Mouse (Mus musculus) neural tube, embryonic 11.5 days (tissue): ENCODE measurements around the gene Ecsit. TPM values are rescaled to one million over a fixed set of nuclear protein-coding genes. Genes with fewer than 3 reads are reported as not detected.

ENCODE experiments used
- ATAC-seq: fragments of 200-750 bp; cut with Nextera tagmentation; 2 replicates; pipeline ENCODE4 v1.8.0; 2017; ENCODE audit warnings: moderate number of reproducible peaks, mild to moderate bottlenecking, moderate TSS enrichment, moderate library complexity; ENCODE audit not compliant: insufficient read depth, low FRiP score, low TSS enrichment
- DNase-seq: peaks from one replicate; pipeline ENCODE4 v3.0.0-alpha.2; 2015; ENCODE audit warnings: low spot score
- H3K27ac ChIP-seq: fragments of 300-500 bp; sonication (generic); 2 replicates; pipeline ENCODE4 v1.5.1; 2014; ENCODE audit warnings: low read depth, mild to moderate bottlenecking, low read length
- H3K27me3 ChIP-seq: fragments of 300-500 bp; sonication (generic); 2 replicates; pipeline ENCODE4 v1.6.1; 2014; ENCODE audit warnings: mild to moderate bottlenecking, low read length, mixed read lengths; ENCODE audit not compliant: control insufficient read depth, insufficient read depth
- H3K36me3 ChIP-seq: fragments of 300-500 bp; sonication (generic); 2 replicates; pipeline ENCODE4 v1.6.1; 2014; ENCODE audit warnings: mild to moderate bottlenecking, low read length, moderate library complexity, mixed read lengths; ENCODE audit not compliant: control insufficient read depth, insufficient read depth
- H3K4me1 ChIP-seq: fragments of 300-500 bp; sonication (generic); 2 replicates; pipeline ENCODE4 v1.6.1; 2014; ENCODE audit warnings: low read length, mixed read lengths; ENCODE audit not compliant: control insufficient read depth, insufficient read depth
- H3K4me2 ChIP-seq: fragments of 300-500 bp; sonication (generic); 2 replicates; pipeline ENCODE4 v1.6.1; 2014; ENCODE audit warnings: low read depth, mild to moderate bottlenecking, moderate library complexity
- H3K4me3 ChIP-seq: fragments of 300-500 bp; sonication (generic); 2 replicates; pipeline ENCODE4 v1.5.1; 2014; ENCODE audit warnings: low read depth, low read length
- H3K9ac ChIP-seq: fragments of 300-500 bp; sonication (generic); 2 replicates; pipeline ENCODE4 v1.6.1; 2014; ENCODE audit warnings: mild to moderate bottlenecking, low read length
- H3K9me3 ChIP-seq: fragments of 300-500 bp; sonication (generic); 2 replicates; pipeline ENCODE4 v1.6.1; 2016; ENCODE audit warnings: low read length; ENCODE audit not compliant: control insufficient read depth
- WGBS: fragments of 180-500 bp; shearing (Covaris S2); extraction: QIAGEN DNeasy Blood & Tissue Kit; methylation state at CpG from one replicate; pipeline ENCODE4 v1.1.7; 2014; 5-methylcytosine and 5-hydroxymethylcytosine counted together
- polyA plus RNA-seq: library from polyadenylated mRNA; unstranded; fragments of >200 nt; fragmentation: Nextera tagmentation; extraction: Ambion mirVana; gene quantifications from 2 replicates; pipeline ENCODE4 v1.2.1, GENCODE M21; 2014

Gene Ecsit
- polyA plus RNA-seq, 1 experiment from 2014 or later, result 40.1 TPM

GRCm38 (mm10) chr9:22121545-22121944 is 36.3 kb upstream of the Ecsit start:
- no peaks in the 10 kb centered on the region for H3K36me3 ChIP-seq
- no peak overlapping the region for H3K4me3 ChIP-seq
- no peak for DNase-seq
- ATAC-seq, result no peak
- no peaks in the 10 kb centered on the region; the same call in 1 of the 2 replicates for H3K4me1 ChIP-seq
- no peak overlapping the region for H3K27ac ChIP-seq
- H3K27me3 ChIP-seq, result no peaks in the 10 kb centered on the region
- H3K4me2 ChIP-seq, result no peak overlapping the region
- no peak overlapping the region for H3K9ac ChIP-seq
- no peaks in the 10 kb centered on the region for H3K9me3 ChIP-seq

- H3K4me2 ChIP-seq, result no peak overlapping the region
- ATAC-seq (no peak), DNase-seq (no peak)
- H3K4me1 ChIP-seq, result peaks cover 4% of the 10 kb centered on the region
- H3K9me3 ChIP-seq, result no peaks in the 10 kb centered on the region
- no peaks in the 10 kb centered on the region for H3K36me3 ChIP-seq
- WGBS, result 95% methylated on average over 4 of the region's 4 CpGs
- H3K9ac ChIP-seq, result no peak overlapping the region
- no peaks in the 10 kb centered on the region for H3K27me3 ChIP-seq
- H3K27ac ChIP-seq, result no peak overlapping the region
- H3K4me3 ChIP-seq, result no peak overlapping the region
Observed at GRCm38 (mm10) chr9:22119543-22119942, 34.3 kb upstream of the Ecsit start.

GRCm38 (mm10) chr9:22117754-22118456 is 32.7 kb upstream of the Ecsit start:
- H3K9me3 ChIP-seq, result no peaks in the 10 kb centered on the region
- peaks cover 4% of the 10 kb centered on the region for H3K4me1 ChIP-seq
- H3K36me3 ChIP-seq, result peaks cover 3% of the 10 kb centered on the region; the same call in 1 of the 2 replicates
- H3K9ac ChIP-seq, result no peak overlapping the region
- peak overlapping the region; percentile 87 for H3K4me2 ChIP-seq
- DNase-seq, result no peak
- 49% methylated on average over 10 of the region's 10 CpGs for WGBS
- no peak for ATAC-seq
- no peak overlapping the region for H3K4me3 ChIP-seq
- no peaks in the 10 kb centered on the region for H3K27me3 ChIP-seq
- no peak overlapping the region for H3K27ac ChIP-seq

- peak; percentile 95 for ATAC-seq
- peak within 1 kb of the TSS; percentile 86 for H3K4me3 ChIP-seq
- H3K4me1 ChIP-seq, result peaks cover 4% of the 10 kb centered on the region
- H3K4me2 ChIP-seq, result peak within 1 kb of the TSS; percentile 87
- H3K9me3 ChIP-seq, result no peaks in the 10 kb centered on the region
- peak; percentile 92 for DNase-seq
- H3K36me3 ChIP-seq, result peaks cover 6% of the 10 kb centered on the region; the same call in 1 of the 2 replicates
- peak within 1 kb of the TSS; percentile 88 for H3K9ac ChIP-seq
- under 1% methylated on average over 52 of the region's 52 CpGs for WGBS
- H3K27ac ChIP-seq, result 0 out of 2 replicates have a peak within 1 kb of the TSS, but pooled peaks have one; percentile 34
- H3K27me3 ChIP-seq, result no peaks in the 10 kb centered on the region
Observed at GRCm38 (mm10) chr9:22116740-22117426, 31.6 kb upstream of the Ecsit start, which contains the start of gene Elof1. Gene Elof1, minus strand, starts transcription at chr9:22117172.

GRCm38 (mm10) chr9:22116086-22116485 is 30.8 kb upstream of the Ecsit start:
- WGBS, result 24% methylated on average over 15 of the region's 15 CpGs

GRCm38 (mm10) chr9:22115635-22116034 is 30.4 kb upstream of the Ecsit start:
- Histone ChIP-seq H3K4me1 (peaks cover 4% of the 10 kb centered on the region), H3K4me3 (peak overlapping the region; percentile 86; the same call in 1 of the 2 replicates), H3K9me3 (no peaks in the 10 kb centered on the region), H3K27me3 (no peaks in the 10 kb centered on the region), H3K9ac (no peak overlapping the region; the same call in 1 of the 2 replicates), H3K27ac (no peak overlapping the region), H3K4me2 (peak overlapping the region; percentile 87; the same call in 1 of the 2 replicates), H3K36me3 (peaks cover 12% of the 10 kb centered on the region)
- DNase-seq, result no peak
- ATAC-seq, result no peak
- WGBS, result 90% methylated on average over 4 of the region's 4 CpGs

More at GRCm38 (mm10) chr9:22116086-22116485, 30.8 kb upstream of the Ecsit start:
- no peak for DNase-seq
- H3K27me3 ChIP-seq, result no peaks in the 10 kb centered on the region
- H3K36me3 ChIP-seq, result peaks cover 10% of the 10 kb centered on the region
- H3K4me2 ChIP-seq, result peak overlapping the region; percentile 87
- peaks cover 4% of the 10 kb centered on the region for H3K4me1 ChIP-seq
- H3K27ac ChIP-seq, result no peak overlapping the region
- H3K4me3 ChIP-seq, result peak overlapping the region; percentile 86
- peak overlapping the region; percentile 88 for H3K9ac ChIP-seq
- H3K9me3 ChIP-seq, result no peaks in the 10 kb centered on the region
- ATAC-seq, result no peak

GRCm38 (mm10) chr9:22108194-22108593 is 23.0 kb upstream of the Ecsit start:
- no peaks in the 10 kb centered on the region for H3K9me3 ChIP-seq
- DNase-seq (no peak), ATAC-seq (no peak)
- no peak overlapping the region for H3K4me3 ChIP-seq
- H3K27me3 ChIP-seq, result no peaks in the 10 kb centered on the region
- no peak overlapping the region for H3K4me2 ChIP-seq
- WGBS, result 85% methylated on average over 9 of the region's 9 CpGs
- peaks cover 12% of the 10 kb centered on the region for H3K36me3 ChIP-seq
- H3K4me1 ChIP-seq, result no peaks in the 10 kb centered on the region
- H3K27ac ChIP-seq, result no peak overlapping the region
- H3K9ac ChIP-seq, result no peak overlapping the region

- no peak overlapping the region for H3K4me3 ChIP-seq
- H3K27me3 ChIP-seq, result peaks cover 26% of the 10 kb centered on the region
- WGBS, result 5% methylated on average over 16 of the region's 18 CpGs
- ATAC-seq (no peak), DNase-seq (no peak)
- H3K4me2 ChIP-seq, result no peak overlapping the region
- H3K9me3 ChIP-seq, result no peaks in the 10 kb centered on the region
- no peak overlapping the region for H3K9ac ChIP-seq
- no peaks in the 10 kb centered on the region for H3K4me1 ChIP-seq
- no peaks in the 10 kb centered on the region for H3K36me3 ChIP-seq
- H3K27ac ChIP-seq, result no peak overlapping the region
Observed at GRCm38 (mm10) chr9:22099922-22100321, 14.7 kb upstream of the Ecsit start.
